Mouse (Mus musculus) MEL (cell line): ENCODE measurements around the gene Kcnk13.

Source experiments
- CTCF ChIP-seq, 3 experiments: IDR thresholded peaks in 2 of 3; conservative IDR thresholded peaks in 1 of 3; 2 replicates each; pipeline ENCODE4 v1.5.1; 2011 to 2012; ENCODE audit warnings: low read length in 3 of 3, low read depth in 2 of 3, mild to moderate bottlenecking in 2 of 3, improper control_type of control experiment in 1 of 3, inconsistent platforms in 1 of 3, mixed read lengths in 1 of 3, moderate library complexity in 1 of 3; ENCODE audit not compliant: control insufficient read depth in 1 of 3, insufficient read depth in 1 of 3, poor library complexity in 1 of 3, severe bottlenecking in 1 of 3
- ELF1 ChIP-seq: IDR thresholded peaks from 2 replicates; pipeline ENCODE4 v1.6.1; 2014; ENCODE audit warnings: low read depth, mild to moderate bottlenecking, inconsistent platforms, low read length, improper control_type of control experiment, moderate library complexity
- EP300 ChIP-seq, 2 experiments: IDR thresholded peaks; 2 replicates each; pipeline ENCODE4 v1.6.1; 2011; ENCODE audit warnings: improper control_type of control experiment in 2 of 2, low read length in 2 of 2, low read depth in 1 of 2, mild to moderate bottlenecking in 1 of 2
- ETS1 ChIP-seq: IDR thresholded peaks from 2 replicates; pipeline ENCODE4 v1.6.1; 2012; ENCODE audit warnings: low read depth, mild to moderate bottlenecking, inconsistent platforms, low read length, improper control_type of control experiment, moderate library complexity
- GATA1 ChIP-seq: IDR thresholded peaks from 2 replicates; pipeline ENCODE4 v1.6.1; 2011; ENCODE audit warnings: low read depth, low read length, improper control_type of control experiment
- MAFK ChIP-seq: IDR thresholded peaks from 2 replicates; pipeline ENCODE4 v1.6.1; 2011; ENCODE audit warnings: low read depth, mild to moderate bottlenecking, low read length, improper control_type of control experiment, borderline replicate concordance
- MAX ChIP-seq: IDR thresholded peaks from 2 replicates; pipeline ENCODE4 v1.6.1; 2011; ENCODE audit warnings: low read length, improper control_type of control experiment
- NELFE ChIP-seq: IDR thresholded peaks from 2 replicates; pipeline ENCODE4 v1.6.1; 2011; ENCODE audit warnings: low read depth, low read length, improper control_type of control experiment
- POLR2A ChIP-seq, 2 experiments: IDR thresholded peaks; 2 replicates each; pipeline ENCODE4 v1.6.1; 2011 to 2012; ENCODE audit warnings: low read length in 2 of 2, mild to moderate bottlenecking in 2 of 2, control low read depth in 1 of 2, improper control_type of control experiment in 1 of 2, low read depth in 1 of 2, moderate library complexity in 1 of 2; ENCODE audit not compliant: control insufficient read depth in 1 of 2, insufficient read depth in 1 of 2, poor library complexity in 1 of 2
- POLR2AphosphoS2 ChIP-seq: IDR thresholded peaks from 2 replicates; pipeline ENCODE4 v1.6.1; 2011; ENCODE audit warnings: low read length, improper control_type of control experiment
- RCOR1 ChIP-seq: IDR thresholded peaks from 2 replicates; pipeline ENCODE4 v1.6.1; 2012; ENCODE audit warnings: low read depth, mild to moderate bottlenecking, inconsistent platforms, low read length, improper control_type of control experiment
- SMC3 ChIP-seq: IDR thresholded peaks from 2 replicates; pipeline ENCODE4 v1.6.1; 2011; ENCODE audit warnings: low read depth, low read length, improper control_type of control experiment
- TBP ChIP-seq: IDR thresholded peaks from 2 replicates; pipeline ENCODE4 v1.8.0; 2011; ENCODE audit warnings: low read depth, low read length, improper control_type of control experiment

- TF ChIP-seq SMC3 (no peak), POLR2A (IDR thresholded peaks at IDR 0.05; ENCODE audit: control insufficient read depth in 1 of 2, insufficient read depth in 1 of 2, low read depth in 1 of 2, low read length in 2 of 2, poor library complexity in 1 of 2) (no peak), MAFK (no peak), RCOR1 (no peak), NELFE (no peak), MAX (no peak), GATA1 (no peak), EP300 (IDR thresholded peaks at IDR 0.05; ENCODE audit: low read depth in 1 of 2, low read length in 2 of 2) (no peak), CTCF (IDR thresholded peaks at IDR 0.05 in 2 of 3, conservative IDR thresholded peaks at IDR 0.05 in 1 of 3; ENCODE audit: control insufficient read depth in 1 of 3, insufficient read depth in 1 of 3, low read depth in 2 of 3, low read length in 3 of 3, poor library complexity in 1 of 3, severe bottlenecking in 1 of 3) (no peak), ELF1 (no peak), ETS1 (no peak), TBP (no peak), POLR2AphosphoS2 (no peak)
These were observed 48.5 kb downstream of the Kcnk13 start for GRCm38 (mm10) chr12:100012839-100013238.
